Mouse (Mus musculus) C2C12 (cell line): Measurements from ENCODE around the gene Ano10.

ENCODE experiments used
- CTCF ChIP-seq: IDR thresholded peaks from one replicate; pipeline ENCODE4 v1.5.1; 2011; ENCODE audit not compliant: control insufficient read depth, insufficient read depth, insufficient read length
- MAX ChIP-seq: IDR thresholded peaks from one replicate; pipeline ENCODE4 v1.6.1; 2011; ENCODE audit warnings: mild to moderate bottlenecking, control low read depth
- MYOD1 ChIP-seq: IDR thresholded peaks from one replicate; pipeline ENCODE4 v1.6.1; 2011; ENCODE audit warnings: low read depth; ENCODE audit not compliant: control insufficient read depth, insufficient read length
- MYOG ChIP-seq: IDR thresholded peaks from one replicate; pipeline ENCODE4 v1.6.1; 2011; ENCODE audit not compliant: control insufficient read depth, insufficient read length; ENCODE audit errors: extremely low read depth
- USF1 ChIP-seq: IDR thresholded peaks from one replicate; pipeline ENCODE4 v1.6.1; 2011; ENCODE audit warnings: low read depth, mild to moderate bottlenecking, control low read depth, moderate library complexity

GRCm38 (mm10) chr9:122328199-122328598 lies 34.0 kb upstream of the Ano10 start:
- no peak for TF ChIP-seq MYOG
- TF ChIP-seq CTCF = no peak
- TF ChIP-seq USF1 = no peak
- no peak for TF ChIP-seq MAX
- TF ChIP-seq MYOD1 = no peak
